ENCODE assay signal across 25 mouse cellular contexts in the genomic region with DNA sequence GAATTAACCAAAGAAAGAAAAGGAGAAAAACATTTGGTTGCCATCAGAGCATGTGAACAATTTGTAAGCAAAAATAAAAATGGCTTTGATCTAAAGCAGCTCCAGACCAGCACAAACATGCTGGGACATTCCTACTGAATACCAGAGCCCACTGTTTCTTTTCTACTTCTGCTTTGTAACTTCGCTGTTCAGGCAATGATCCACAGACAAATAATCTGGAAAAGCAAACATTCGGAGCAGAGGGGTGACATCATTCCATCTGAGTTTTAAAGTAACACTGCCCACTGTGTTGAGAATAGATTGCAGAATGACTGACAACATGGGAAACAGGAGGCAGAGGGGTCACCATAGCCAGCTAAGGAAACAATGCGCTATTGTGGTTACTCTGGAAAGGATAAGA. TPM values are rescaled to one million over a fixed set of nuclear protein-coding genes. Genes with fewer than 3 reads are reported as not detected.
DNase-seq lines count a peak whose midpoint lies in the region; ATAC-seq and TF ChIP-seq lines count a peak whose summit lies in the region.
"Had no signal": no experiment of that assay in that cellular context is flagged by ENCODE, and none has a peak within 500 bp of the region (broad histone marks: within the 10 kb centered on the region; RNA-seq: fewer than 3 reads in every experiment).

No protein-coding gene starts in this region.

- TF ChIP-seq EP300 in heart, adult 2 months (IDR thresholded peaks at IDR 0.05; ENCODE audit: insufficient read depth, low read depth, low read length), result no peak

- H3K4me1 ChIP-seq in heart, embryonic 12.5 days (replicated peaks), result peaks cover 13% of the 10 kb centered on the region
- H3K4me1 ChIP-seq in heart, adult 2 months (ENCODE audit: control insufficient read depth, insufficient read depth, low read length), result no peaks in the 10 kb centered on the region
- no peaks in the 10 kb centered on the region for H3K4me1 ChIP-seq in midbrain, embryonic 11.5 days (ENCODE audit: control insufficient read depth, insufficient read depth, low read length)
- no peaks in the 10 kb centered on the region for H3K4me1 ChIP-seq in midbrain, embryonic 10.5 days
- H3K4me1 ChIP-seq: heart, embryonic 10.5 days; neural tube, embryonic 12.5 days had no signal

- peak; percentile 63 for ATAC-seq in heart, embryonic 12.5 days (ENCODE audit: insufficient number of reproducible peaks, low FRiP score)
- peak; percentile 40; the same call in 1 of the 2 replicates for ATAC-seq in midbrain, embryonic 11.5 days (ENCODE audit: low FRiP score)
- ATAC-seq: hindbrain, postnatal 0 days; liver, postnatal 0 days had no signal

- no peak overlapping the region for H3K27ac ChIP-seq in heart, embryonic 12.5 days (ENCODE audit: poor library complexity, severe bottlenecking)
- no peak overlapping the region for H3K27ac ChIP-seq in heart, adult 2 months
- H3K27ac ChIP-seq in midbrain, embryonic 11.5 days (ENCODE audit: low read depth, low read length), result no peak overlapping the region
- H3K27ac ChIP-seq in midbrain, embryonic 10.5 days (replicated peaks), result no peak overlapping the region
- H3K27ac ChIP-seq: heart, embryonic 10.5 days; hindbrain, postnatal 0 days; macrophage; neural tube, embryonic 12.5 days; stomach, postnatal 0 days had no signal

- no peaks in the 10 kb centered on the region for H3K9me3 ChIP-seq in heart, embryonic 12.5 days (replicated peaks)
- H3K9me3 ChIP-seq in midbrain, embryonic 11.5 days (ENCODE audit: control insufficient read depth, low read length), result no peaks in the 10 kb centered on the region
- H3K9me3 ChIP-seq in midbrain, embryonic 10.5 days (replicated peaks), result no peaks in the 10 kb centered on the region
- H3K9me3 ChIP-seq: heart, embryonic 10.5 days; neural tube, embryonic 12.5 days had no signal

- no peaks in the 10 kb centered on the region for H3K27me3 ChIP-seq in heart, embryonic 12.5 days (replicated peaks)
- no peaks in the 10 kb centered on the region for H3K27me3 ChIP-seq in heart, adult 2 months (ENCODE audit: control insufficient read depth, insufficient read depth, low read length)
- H3K27me3 ChIP-seq in midbrain, embryonic 11.5 days (ENCODE audit: control insufficient read depth, insufficient read depth, low read length), result no peaks in the 10 kb centered on the region
- no peaks in the 10 kb centered on the region for H3K27me3 ChIP-seq in midbrain, embryonic 10.5 days (ENCODE audit: low read depth, poor library complexity, severe bottlenecking)
- H3K27me3 ChIP-seq: neural tube, embryonic 12.5 days had no signal

- TF ChIP-seq CTCF in heart, adult 2 months (IDR thresholded peaks at IDR 0.05), result no peak

- no peak overlapping the region for H3K9ac ChIP-seq in heart, embryonic 12.5 days
- H3K9ac ChIP-seq in heart, adult 2 months (ENCODE audit: low read depth, low read length), result no peak overlapping the region
- H3K9ac ChIP-seq in midbrain, embryonic 11.5 days (ENCODE audit: low read length), result no peak overlapping the region
- H3K9ac ChIP-seq: liver, postnatal 0 days; neural tube, embryonic 12.5 days had no signal

- DNase-seq in heart, adult 2 months, result no peak
- DNase-seq in midbrain, embryonic 11.5 days (ENCODE audit: low spot score, missing footprints), result no peak
- no peak for DNase-seq in midbrain, embryonic 10.5 days (ENCODE audit: low spot score)
- DNase-seq in embryo, embryonic 10 days (ENCODE audit: low spot score), result peak; percentile 46
- DNase-seq in forelimb bud, embryonic 11.5 days (ENCODE audit: low read depth, low spot score), result peak; percentile 19
- DNase-seq in right cerebral cortex, postnatal 4 days, result no peak
- no peak for DNase-seq in gastrocnemius, postnatal 36 days
- DNase-seq: cerebellum, adult 9-11 months; kidney, adult 11 months; kidney, postnatal 36 days; liver; liver, postnatal 0 days; right cerebral cortex, postnatal 25 days; thymus, postnatal 25 days had no signal

- H3K4me3 ChIP-seq in heart, embryonic 12.5 days, result no peak overlapping the region
- no peak overlapping the region for H3K4me3 ChIP-seq in heart, adult 2 months
- no peak overlapping the region for H3K4me3 ChIP-seq in midbrain, embryonic 11.5 days (ENCODE audit: low read depth, low read length)
- H3K4me3 ChIP-seq in midbrain, embryonic 10.5 days, result no peak overlapping the region
- H3K4me3 ChIP-seq: heart, embryonic 10.5 days; neural tube, embryonic 12.5 days had no signal

- no peak for TF ChIP-seq POLR2A in heart, adult 2 months (IDR thresholded peaks at IDR 0.05; ENCODE audit: insufficient read depth, low read depth, low read length)

- 28% methylated on average over 3 of the region's 3 CpGs for WGBS in heart, embryonic 12.5 days
- WGBS in heart, adult 2 months, result 16% methylated on average over 3 of the region's 3 CpGs
- WGBS in midbrain, embryonic 11.5 days, result 59% methylated on average over 3 of the region's 3 CpGs
- WGBS in midbrain, embryonic 10.5 days, result 62% methylated on average over 3 of the region's 3 CpGs

- H3K4me2 ChIP-seq in heart, embryonic 12.5 days, result no peak overlapping the region
- H3K4me2 ChIP-seq in midbrain, embryonic 11.5 days, result no peak overlapping the region
- H3K4me2 ChIP-seq: neural tube, embryonic 12.5 days had no signal

- intact Hi-C loops in heart, adult 2 months (cut with DNase I), result no loop called here
- intact Hi-C loops in gastrocnemius, postnatal 36 days (cut with DNase I), result no loop called here

- no peaks in the 10 kb centered on the region for H3K79me2 ChIP-seq in heart, adult 2 months (replicated peaks; ENCODE audit: control insufficient read depth, insufficient read depth, low read length)

- no peaks in the 10 kb centered on the region for H3K36me3 ChIP-seq in heart, embryonic 12.5 days
- no peaks in the 10 kb centered on the region for H3K36me3 ChIP-seq in heart, adult 2 months (ENCODE audit: control insufficient read depth, insufficient read depth, low read length)
- no peaks in the 10 kb centered on the region for H3K36me3 ChIP-seq in midbrain, embryonic 11.5 days (ENCODE audit: control insufficient read depth, insufficient read depth, low read length)
- no peaks in the 10 kb centered on the region for H3K36me3 ChIP-seq in midbrain, embryonic 10.5 days
- H3K36me3 ChIP-seq: heart, embryonic 10.5 days; neural tube, embryonic 12.5 days had no signal

RNA-seq across cellular contexts. Expression of gene 4933412E24Rik, which starts 41.1 kb away (rescaled TPM):
- not detected in 2 replicates for polyA plus RNA-seq in heart, embryonic 12.5 days (2016; fragmentation: Nextera tagmentation; extraction: Ambion mirVana)
- not detected for total RNA-seq in heart, adult 2 months (2021)
- polyA plus RNA-seq in heart, adult 2 months (2012; rRNA removed), result not detected in 2 replicates
- not detected in 2 replicates for polyA plus RNA-seq in midbrain, embryonic 11.5 days (2014; fragmentation: Nextera tagmentation; extraction: Ambion mirVana)
- polyA plus RNA-seq in midbrain, embryonic 10.5 days (2016; fragmentation: Nextera tagmentation; extraction: Ambion mirVana), result not detected in 2 replicates
- total RNA-seq in gastrocnemius, postnatal 36 days (2021), result not detected
- total RNA-seq: adrenal gland, postnatal 4 days; gastrocnemius, adult 8-10 months; hematopoietic stem cell, adult 5-6 weeks; hindbrain, postnatal 0 days; layer of hippocampus, postnatal 14 days; left cerebral cortex, postnatal 14 days had no signal
- polyA plus RNA-seq: heart, embryonic 10.5 days; hindbrain, postnatal 0 days; liver, postnatal 0 days; macrophage; neural tube, embryonic 12.5 days; stomach, postnatal 0 days had no signal

Comparison
In these comparisons a context has a peak if more than half of its experiments do, and no peak if none do; other contexts are left out.
1. DNase-seq: peak in embryo, embryonic 10 days (single experiment) and forelimb bud, embryonic 11.5 days (single experiment); none in heart, adult 2 months (0 of 2), midbrain, embryonic 11.5 days (single experiment), midbrain, embryonic 10.5 days (single experiment), right cerebral cortex, postnatal 4 days (single experiment) and gastrocnemius, postnatal 36 days (0 of 2).